Mouse (Mus musculus) liver, embryonic 11.5 days (tissue): Measurements from ENCODE around the gene Cacna1a. TPM values are rescaled to one million over a fixed set of nuclear protein-coding genes. Genes with fewer than 3 reads are reported as not detected.

Source experiments
- ATAC-seq: fragments of 200-750 bp; cut with Nextera tagmentation; replicated peaks from 2 replicates; pipeline ENCODE4 v1.8.0; 2017; ENCODE audit warnings: moderate number of reproducible peaks, mild to moderate bottlenecking, moderate TSS enrichment, moderate library complexity; ENCODE audit not compliant: low FRiP score
- DNase-seq: peaks from one replicate; pipeline ENCODE4 v3.0.0-alpha.2; 2017; ENCODE audit warnings: low spot score
- H3K27ac ChIP-seq: fragments of 300-500 bp; sonication (generic); 2 replicates; pipeline ENCODE4 v1.5.1; 2014; ENCODE audit warnings: mild to moderate bottlenecking, low read depth, low read length, control low read depth
- H3K27me3 ChIP-seq: fragments of 300-500 bp; sonication (generic); replicated peaks from 2 replicates; pipeline ENCODE4 v1.6.1; 2014; ENCODE audit warnings: low read length, mixed read lengths; ENCODE audit not compliant: control insufficient read depth, insufficient read depth
- H3K36me3 ChIP-seq: fragments of 300-500 bp; sonication (generic); 2 replicates; pipeline ENCODE4 v1.6.1; 2014; ENCODE audit warnings: mild to moderate bottlenecking, low read length, moderate library complexity, mixed read lengths; ENCODE audit not compliant: control insufficient read depth, insufficient read depth
- H3K4me1 ChIP-seq: fragments of 300-500 bp; sonication (generic); replicated peaks from 2 replicates; pipeline ENCODE4 v1.6.1; 2014; ENCODE audit warnings: low read length, mixed read lengths; ENCODE audit not compliant: control insufficient read depth, insufficient read depth
- H3K4me2 ChIP-seq: fragments of 300-500 bp; sonication (generic); 2 replicates; pipeline ENCODE4 v1.6.1; 2014; ENCODE audit warnings: mild to moderate bottlenecking, control low read depth, moderate library complexity
- H3K4me3 ChIP-seq: fragments of 300-500 bp; sonication (generic); 2 replicates; pipeline ENCODE4 v1.5.1; 2014; ENCODE audit warnings: low read depth, low read length, control low read depth
- H3K9ac ChIP-seq: fragments of 300-500 bp; sonication (generic); 2 replicates; pipeline ENCODE4 v1.6.1; 2014; ENCODE audit warnings: low read depth, low read length, control low read depth
- H3K9me3 ChIP-seq: fragments of 300-500 bp; sonication (generic); 2 replicates; pipeline ENCODE4 v1.6.1; 2016; ENCODE audit warnings: low read length, inconsistent platforms, mixed read lengths; ENCODE audit not compliant: control insufficient read depth
- WGBS: fragments of 180-500 bp; shearing (Covaris S2); extraction: QIAGEN DNeasy Blood & Tissue Kit; methylation state at CpG from one replicate; pipeline ENCODE4 v1.1.7; 2014; 5-methylcytosine and 5-hydroxymethylcytosine counted together
- polyA plus RNA-seq: library from polyadenylated mRNA; unstranded; fragments of >200 nt; fragmentation: Nextera tagmentation; extraction: Ambion mirVana; gene quantifications from 2 replicates; pipeline ENCODE4 v1.2.1, GENCODE M21; 2014

Gene Cacna1a
- polyA plus RNA-seq, 1 experiment from 2014 or later, result 1.8 TPM

- no peak overlapping the region for H3K4me2 ChIP-seq
- DNase-seq (no peak), ATAC-seq (no peak)
- H3K27ac ChIP-seq, result no peak overlapping the region
- WGBS, result 63% methylated on average over 2 of the region's 2 CpGs
- no peak overlapping the region for H3K9ac ChIP-seq
- 0 out of 2 replicates have a peak, but pooled peaks cover 5% of the 10 kb centered on the region for H3K27me3 ChIP-seq
- H3K9me3 ChIP-seq, result no peaks in the 10 kb centered on the region
- no peaks in the 10 kb centered on the region; the same call in 1 of the 2 replicates for H3K4me1 ChIP-seq
- H3K4me3 ChIP-seq, result no peak overlapping the region
- H3K36me3 ChIP-seq, result no peaks in the 10 kb centered on the region
These were observed 198.0 kb downstream of the Cacna1a start for GRCm38 (mm10) chr8:84586221-84586620.

DNA sequence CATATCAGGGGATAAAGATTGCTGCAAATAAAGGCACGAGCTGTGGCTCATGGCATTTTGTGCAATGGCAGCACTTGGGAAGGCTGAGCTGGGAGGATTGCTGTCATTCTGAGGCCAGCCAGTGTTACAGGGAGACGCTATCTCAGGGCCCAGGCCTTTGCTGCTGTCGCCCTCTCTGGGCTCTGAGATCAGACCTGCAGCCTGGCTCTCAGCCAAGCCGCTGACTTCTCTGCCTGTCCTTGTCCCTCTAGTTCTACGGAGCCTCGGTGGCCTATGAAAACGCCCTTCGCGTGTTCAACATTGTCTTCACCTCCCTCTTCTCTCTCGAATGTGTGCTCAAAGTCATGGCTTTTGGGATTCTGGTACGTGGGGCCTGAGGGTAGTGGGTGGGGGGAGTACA, 200.3 kb downstream of the Cacna1a start:
- DNase-seq (no peak), ATAC-seq (peak; percentile 63)
- no peaks in the 10 kb centered on the region for H3K36me3 ChIP-seq
- H3K27ac ChIP-seq, result no peak overlapping the region
- no peak overlapping the region for H3K4me2 ChIP-seq
- H3K9me3 ChIP-seq, result no peaks in the 10 kb centered on the region
- H3K4me1 ChIP-seq, result peaks cover 12% of the 10 kb centered on the region
- 59% methylated on average over 11 of the region's 11 CpGs for WGBS
- peaks cover 5% of the 10 kb centered on the region; the same call in 1 of the 2 replicates for H3K27me3 ChIP-seq
- no peak overlapping the region for H3K4me3 ChIP-seq
- H3K9ac ChIP-seq, result no peak overlapping the region

DNA sequence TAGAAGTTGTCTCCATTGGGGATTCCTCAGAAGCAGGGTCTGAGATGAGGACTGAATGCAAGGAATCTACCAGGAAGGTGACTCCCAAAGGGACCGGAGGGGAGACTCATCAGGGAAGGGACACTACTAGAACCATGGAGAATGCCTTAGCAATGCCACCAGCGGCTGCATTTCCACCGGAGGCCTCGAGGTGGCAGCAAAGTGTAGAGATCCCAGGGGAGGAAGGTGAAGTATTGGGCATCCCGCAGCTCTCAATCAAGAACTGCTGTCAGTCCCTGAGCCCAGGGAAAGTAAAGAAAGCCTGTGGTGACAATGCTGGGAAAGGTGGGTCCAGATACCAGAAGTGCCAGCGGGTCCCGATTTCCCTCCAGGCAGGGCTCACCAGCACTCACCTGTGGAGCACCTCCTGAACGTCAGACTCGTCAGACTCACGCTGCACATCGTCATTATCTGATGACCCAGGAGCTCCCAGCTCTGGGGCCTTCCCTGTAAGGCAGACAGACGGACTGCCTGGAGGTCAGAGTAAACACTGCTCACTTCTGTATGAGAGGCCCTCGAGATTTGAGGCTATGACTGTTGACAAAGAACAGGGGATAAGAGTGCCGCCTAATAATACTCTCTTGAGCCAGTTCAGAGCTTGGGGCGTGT, 203.9 kb downstream of the Cacna1a start:
- Histone ChIP-seq H3K4me3 (no peak overlapping the region), H3K9ac (no peak overlapping the region), H3K27ac (peak overlapping the region; percentile 7; the same call in 1 of the 2 replicates)

DNA sequence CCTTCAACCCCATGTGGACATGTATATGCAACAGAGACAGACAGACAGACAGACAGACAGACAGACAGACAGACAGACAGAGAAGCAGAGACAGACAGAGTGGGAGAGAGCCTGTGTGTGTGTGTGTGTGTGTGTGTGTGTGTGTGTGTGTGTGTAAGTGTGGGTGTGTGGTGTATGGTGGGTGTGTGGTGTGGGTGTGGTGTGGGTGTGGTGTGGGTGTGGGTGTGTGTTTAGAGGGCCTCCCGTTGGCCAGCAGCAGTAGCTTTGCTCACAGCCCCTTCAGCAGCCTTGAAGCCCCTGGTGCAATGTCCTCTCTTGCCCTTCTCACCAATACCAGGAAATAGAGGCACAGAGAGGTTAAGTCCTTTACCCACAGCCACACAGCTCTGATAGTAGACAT, 204.9 kb downstream of the Cacna1a start:
- Histone ChIP-seq H3K27me3 (peaks cover 8% of the 10 kb centered on the region; the same call in 1 of the 2 replicates), H3K4me3 (no peak overlapping the region), H3K4me2 (no peak overlapping the region), H3K9me3 (no peaks in the 10 kb centered on the region), H3K4me1 (peaks cover 12% of the 10 kb centered on the region), H3K9ac (no peak overlapping the region), H3K27ac (no peak overlapping the region), H3K36me3 (no peaks in the 10 kb centered on the region)
- 53% methylated on average over 1 of the region's 1 CpGs for WGBS
- DNase-seq (no peak), ATAC-seq (0 out of 2 replicates have a peak, but pooled peaks have one; percentile 36)

More for the DNA sequence above, 203.9 kb downstream of the Cacna1a start:
- Histone ChIP-seq H3K9me3 (no peaks in the 10 kb centered on the region), H3K27me3 (peaks cover 8% of the 10 kb centered on the region; the same call in 1 of the 2 replicates), H3K4me2 (peak overlapping the region; percentile 51), H3K36me3 (no peaks in the 10 kb centered on the region), H3K4me1 (peaks cover 12% of the 10 kb centered on the region)
- 11% methylated on average over 15 of the region's 15 CpGs for WGBS
- peak; percentile 60 for ATAC-seq
- DNase-seq, result peak; percentile 78

DNA sequence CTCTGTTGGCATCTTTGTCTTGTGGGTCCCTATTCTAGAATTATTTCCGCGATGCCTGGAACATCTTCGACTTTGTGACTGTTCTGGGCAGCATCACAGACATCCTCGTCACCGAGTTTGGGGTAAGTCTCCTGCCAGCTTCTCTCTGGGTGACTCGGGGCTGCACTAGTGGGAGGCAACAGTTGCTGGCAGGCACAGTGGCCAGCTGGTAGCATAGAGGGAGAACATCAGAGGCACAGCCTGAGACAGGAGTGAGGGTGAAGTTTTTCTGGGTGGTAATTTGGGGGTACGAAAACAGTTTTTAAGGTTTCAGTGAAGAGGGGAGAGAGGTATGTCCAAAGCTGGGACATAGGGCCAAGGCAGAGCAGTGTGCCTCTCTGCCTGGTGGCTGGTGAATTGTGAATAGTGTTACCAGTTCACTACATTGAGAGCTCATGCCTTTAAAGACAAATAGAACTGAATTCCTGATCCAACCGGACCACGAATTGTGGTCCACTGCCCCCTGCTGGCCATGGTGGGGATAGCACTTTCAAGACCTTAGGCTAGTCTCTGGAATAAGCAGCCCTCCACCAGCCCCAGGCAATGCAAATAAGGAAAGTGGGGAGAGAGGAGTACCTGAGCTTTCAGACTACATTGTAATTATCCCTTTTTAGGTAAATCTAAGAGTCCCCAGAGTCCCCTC, 206.0 kb downstream of the Cacna1a start:
- Histone ChIP-seq H3K9ac (no peak overlapping the region), H3K27ac (no peak overlapping the region)
- WGBS, result 68% methylated on average over 9 of the region's 9 CpGs

GRCm38 (mm10) chr8:84595648-84596047, 207.4 kb downstream of the Cacna1a start:
- Histone ChIP-seq H3K9me3 (no peaks in the 10 kb centered on the region), H3K9ac (no peak overlapping the region), H3K4me3 (no peak overlapping the region), H3K4me1 (peaks cover 12% of the 10 kb centered on the region), H3K36me3 (no peaks in the 10 kb centered on the region), H3K27me3 (peaks cover 24% of the 10 kb centered on the region), H3K27ac (no peak overlapping the region), H3K4me2 (no peak overlapping the region)
- peak; percentile 52 for DNase-seq
- 12% methylated on average over 9 of the region's 9 CpGs for WGBS
- no peak for ATAC-seq

More for the DNA sequence above, 206.0 kb downstream of the Cacna1a start:
- Histone ChIP-seq H3K4me3 (no peak overlapping the region), H3K36me3 (no peaks in the 10 kb centered on the region), H3K27me3 (peaks cover 11% of the 10 kb centered on the region), H3K4me2 (no peak overlapping the region), H3K4me1 (peaks cover 12% of the 10 kb centered on the region), H3K9me3 (no peaks in the 10 kb centered on the region)
- DNase-seq (peak; percentile 67), ATAC-seq (no peak)

DNA sequence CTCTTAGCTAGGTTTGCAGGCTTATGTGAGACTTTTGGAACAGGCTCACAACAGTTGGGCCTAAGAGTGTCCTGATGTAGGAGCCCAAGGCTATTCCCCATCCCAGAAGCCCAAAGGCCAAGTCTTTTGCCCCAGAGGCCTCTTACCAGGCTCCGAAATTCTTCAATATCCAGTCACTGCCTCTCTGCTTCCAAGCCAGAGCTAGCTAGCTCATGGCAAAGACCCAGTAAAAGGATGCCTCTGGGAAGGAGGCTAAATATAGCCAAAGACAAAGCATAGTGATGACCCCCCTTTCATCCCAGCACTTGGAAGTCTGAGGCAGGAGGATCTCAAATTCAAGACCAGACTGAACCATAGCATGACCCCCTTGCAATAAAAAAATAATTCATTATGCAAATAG, 211.2 kb downstream of the Cacna1a start:
- WGBS, result 82% methylated on average over 1 of the region's 1 CpGs
- H3K27me3 ChIP-seq, result peaks cover 46% of the 10 kb centered on the region
- no peak overlapping the region for H3K27ac ChIP-seq

DNA sequence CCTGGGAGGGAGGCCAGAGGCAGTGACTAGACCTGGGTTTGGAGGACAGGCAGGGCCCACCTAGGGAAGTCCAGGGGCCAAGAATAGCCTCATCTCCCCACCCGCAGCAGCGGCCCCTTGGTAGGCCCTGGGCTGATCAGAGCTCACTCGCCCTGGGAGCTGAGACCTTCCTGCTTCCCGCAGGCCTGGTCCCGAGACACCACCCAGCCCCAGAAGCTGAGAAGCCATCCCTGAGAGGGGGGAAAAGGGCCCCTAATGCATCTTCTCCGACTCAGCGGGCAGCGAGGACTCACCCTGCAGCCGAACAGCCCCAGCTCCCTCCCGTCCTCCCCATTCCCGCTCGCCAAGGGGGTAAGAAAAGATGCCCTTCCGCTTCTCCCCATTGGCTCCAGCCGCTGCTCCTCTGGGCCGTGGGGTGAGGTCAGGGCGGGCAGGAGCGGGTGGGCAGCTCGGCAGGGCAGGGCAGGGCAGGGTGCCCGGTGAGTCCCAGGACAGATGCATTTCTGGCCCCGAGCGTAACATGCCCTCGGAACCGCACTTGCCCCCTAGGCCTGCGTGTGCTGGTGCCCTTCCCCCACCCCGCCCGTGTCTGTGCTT, 212.2 kb downstream of the Cacna1a start:
- H3K4me1 ChIP-seq, result no peaks in the 10 kb centered on the region
- WGBS, result 13% methylated on average over 26 of the region's 26 CpGs
- no peaks in the 10 kb centered on the region for H3K9me3 ChIP-seq
- ATAC-seq (no peak), DNase-seq (no peak)
- no peak overlapping the region for H3K9ac ChIP-seq
- no peaks in the 10 kb centered on the region for H3K36me3 ChIP-seq
- peak overlapping the region; percentile 26; the same call in 1 of the 2 replicates for H3K4me3 ChIP-seq
- peak overlapping the region; percentile 54 for H3K4me2 ChIP-seq
- no peak overlapping the region for H3K27ac ChIP-seq
- peaks cover 46% of the 10 kb centered on the region for H3K27me3 ChIP-seq

More for the DNA sequence above, 211.2 kb downstream of the Cacna1a start:
- Histone ChIP-seq H3K4me1 (no peaks in the 10 kb centered on the region), H3K36me3 (no peaks in the 10 kb centered on the region), H3K4me2 (no peak overlapping the region), H3K9ac (no peak overlapping the region), H3K4me3 (no peak overlapping the region), H3K9me3 (no peaks in the 10 kb centered on the region)
- ATAC-seq, result no peak
- no peak for DNase-seq
